Mouse (Mus musculus) embryonic facial prominence, embryonic 13.5 days (tissue): ENCODE measurements around the gene Kcna10. TPM values are rescaled to one million over a fixed set of nuclear protein-coding genes. Genes with fewer than 3 reads are reported as not detected.

Experiments
- ATAC-seq: fragments of 200-750 bp; cut with Nextera tagmentation; 2 replicates; pipeline ENCODE4 v1.8.0; 2017; ENCODE audit warnings: low read depth; ENCODE audit not compliant: insufficient number of reproducible peaks, insufficient read depth, low FRiP score, low TSS enrichment
- H3K27ac ChIP-seq: fragments of 300-500 bp; sonication (generic); 2 replicates; pipeline ENCODE4 v1.5.1; 2015; ENCODE audit warnings: moderate library complexity, mild to moderate bottlenecking, inconsistent platforms
- H3K27me3 ChIP-seq: fragments of 300-500 bp; sonication (generic); 2 replicates; pipeline ENCODE4 v1.6.1; 2015; ENCODE audit warnings: mild to moderate bottlenecking, inconsistent platforms
- H3K36me3 ChIP-seq: fragments of 300-500 bp; sonication (generic); 2 replicates; pipeline ENCODE4 v1.6.1; 2015; ENCODE audit warnings: mild to moderate bottlenecking, inconsistent platforms
- H3K4me1 ChIP-seq: fragments of 300-500 bp; sonication (generic); 2 replicates; pipeline ENCODE4 v1.6.1; 2015; ENCODE audit warnings: inconsistent platforms
- H3K4me2 ChIP-seq: fragments of 300-500 bp; sonication (generic); 2 replicates; pipeline ENCODE4 v1.6.1; 2015; ENCODE audit warnings: moderate library complexity, mild to moderate bottlenecking, inconsistent platforms
- H3K4me3 ChIP-seq: fragments of 300-500 bp; sonication (generic); 2 replicates; pipeline ENCODE4 v1.5.1; 2015; ENCODE audit warnings: mild to moderate bottlenecking, inconsistent platforms
- H3K9ac ChIP-seq: fragments of 300-500 bp; sonication (generic); 2 replicates; pipeline ENCODE4 v1.6.1; 2015; ENCODE audit warnings: mild to moderate bottlenecking, inconsistent platforms
- H3K9me3 ChIP-seq: fragments of 300-500 bp; sonication (generic); 2 replicates; pipeline ENCODE4 v1.6.1; 2016; ENCODE audit warnings: inconsistent platforms
- WGBS: fragments of 180-500 bp; shearing (Covaris S2); methylation state at CpG from one replicate; pipeline ENCODE4 v1.1.7; 2015; ENCODE audit warnings: mixed read lengths; 5-methylcytosine and 5-hydroxymethylcytosine counted together
- polyA plus RNA-seq: library from polyadenylated mRNA; unstranded; fragments of >200 nt; fragmentation: Nextera tagmentation; extraction: Ambion mirVana; gene quantifications from 2 replicates; pipeline ENCODE4 v1.2.1, GENCODE M21; 2015

Gene Kcna10
- polyA plus RNA-seq: not detected in 2 replicates

- H3K4me1 ChIP-seq: no peaks in the 10 kb centered on the region
- no peaks in the 10 kb centered on the region for H3K9me3 ChIP-seq
- no peak within 1 kb of the TSS for H3K4me2 ChIP-seq
- ATAC-seq: no peak
- H3K9ac ChIP-seq: no peak within 1 kb of the TSS
- no peaks in the 10 kb centered on the region for H3K36me3 ChIP-seq
- H3K27me3 ChIP-seq: no peaks in the 10 kb centered on the region; the same call in 1 of the 2 replicates
- WGBS: 72% methylated on average over 1 of the region's 1 CpGs
- H3K27ac ChIP-seq: no peak within 1 kb of the TSS
- H3K4me3 ChIP-seq: no peak within 1 kb of the TSS
Observed at GRCm38 (mm10) chr3:107182756-107183155, at the start of gene Kcna10. Kcna10 (plus strand) TSS chr3:107183056.

- WGBS: 82% methylated on average over 3 of the region's 3 CpGs
- ATAC-seq: no peak
Observed at GRCm38 (mm10) chr3:107134457-107134856, 48.4 kb upstream of the Kcna10 start.

GRCm38 (mm10) chr3:107147126-107147525 is 35.7 kb upstream of the Kcna10 start:
- Histone ChIP-seq H3K9ac (no peak overlapping the region), H3K27me3 (no peaks in the 10 kb centered on the region), H3K4me2 (no peak overlapping the region), H3K27ac (no peak overlapping the region), H3K4me1 (no peaks in the 10 kb centered on the region), H3K4me3 (no peak overlapping the region), H3K9me3 (no peaks in the 10 kb centered on the region), H3K36me3 (no peaks in the 10 kb centered on the region)
- ATAC-seq: no peak
- 72% methylated on average over 7 of the region's 7 CpGs for WGBS

More at GRCm38 (mm10) chr3:107134457-107134856, 48.4 kb upstream of the Kcna10 start:
- Histone ChIP-seq H3K4me3 (no peak overlapping the region), H3K9me3 (no peaks in the 10 kb centered on the region), H3K27me3 (no peaks in the 10 kb centered on the region), H3K4me1 (no peaks in the 10 kb centered on the region), H3K27ac (no peak overlapping the region), H3K36me3 (no peaks in the 10 kb centered on the region), H3K4me2 (no peak overlapping the region), H3K9ac (no peak overlapping the region)

GRCm38 (mm10) chr3:107149006-107149405 is 33.9 kb upstream of the Kcna10 start:
- no peak overlapping the region for H3K4me2 ChIP-seq
- 72% methylated on average over 3 of the region's 3 CpGs for WGBS
- H3K4me3 ChIP-seq: no peak overlapping the region
- no peaks in the 10 kb centered on the region for H3K4me1 ChIP-seq
- no peaks in the 10 kb centered on the region for H3K36me3 ChIP-seq
- H3K9ac ChIP-seq: no peak overlapping the region
- no peaks in the 10 kb centered on the region for H3K27me3 ChIP-seq
- H3K9me3 ChIP-seq: no peaks in the 10 kb centered on the region
- no peak overlapping the region for H3K27ac ChIP-seq
- ATAC-seq: no peak

GRCm38 (mm10) chr3:107150469-107150868 is 32.4 kb upstream of the Kcna10 start:
- H3K9ac ChIP-seq: no peak overlapping the region
- no peak overlapping the region for H3K27ac ChIP-seq
- no peak overlapping the region for H3K4me2 ChIP-seq
- H3K27me3 ChIP-seq: no peaks in the 10 kb centered on the region
- no peaks in the 10 kb centered on the region for H3K9me3 ChIP-seq
- WGBS: 42% methylated on average over 3 of the region's 3 CpGs
- no peak overlapping the region for H3K4me3 ChIP-seq
- H3K36me3 ChIP-seq: no peaks in the 10 kb centered on the region
- ATAC-seq: no peak
- no peaks in the 10 kb centered on the region for H3K4me1 ChIP-seq

GRCm38 (mm10) chr3:107150872-107151540 is 31.9 kb upstream of the Kcna10 start:
- no peaks in the 10 kb centered on the region for H3K36me3 ChIP-seq
- H3K9ac ChIP-seq: no peak overlapping the region
- H3K9me3 ChIP-seq: no peaks in the 10 kb centered on the region
- no peak for ATAC-seq
- H3K4me1 ChIP-seq: no peaks in the 10 kb centered on the region
- no peak overlapping the region for H3K4me2 ChIP-seq
- H3K4me3 ChIP-seq: no peak overlapping the region
- 48% methylated on average over 7 of the region's 7 CpGs for WGBS
- H3K27me3 ChIP-seq: no peaks in the 10 kb centered on the region
- no peak overlapping the region for H3K27ac ChIP-seq

GRCm38 (mm10) chr3:107153772-107154655 is 28.8 kb upstream of the Kcna10 start:
- Histone ChIP-seq H3K27me3 (peaks cover 3% of the 10 kb centered on the region), H3K4me2 (no peak overlapping the region), H3K4me1 (no peaks in the 10 kb centered on the region), H3K9ac (no peak overlapping the region), H3K4me3 (no peak overlapping the region), H3K27ac (no peak overlapping the region), H3K36me3 (no peaks in the 10 kb centered on the region), H3K9me3 (no peaks in the 10 kb centered on the region)
- ATAC-seq: no peak
- WGBS: 85% methylated on average over 11 of the region's 11 CpGs

GRCm38 (mm10) chr3:107158856-107159255 is 24.0 kb upstream of the Kcna10 start:
- ATAC-seq: no peak
- H3K27ac ChIP-seq: no peak overlapping the region
- H3K9me3 ChIP-seq: no peaks in the 10 kb centered on the region
- WGBS: 88% methylated on average over 7 of the region's 7 CpGs
- H3K27me3 ChIP-seq: peaks cover 31% of the 10 kb centered on the region
- H3K36me3 ChIP-seq: no peaks in the 10 kb centered on the region
- H3K4me3 ChIP-seq: no peak overlapping the region
- H3K9ac ChIP-seq: no peak overlapping the region
- peaks cover 8% of the 10 kb centered on the region; the same call in 1 of the 2 replicates for H3K4me1 ChIP-seq
- H3K4me2 ChIP-seq: no peak overlapping the region

- WGBS: 52% methylated on average over 3 of the region's 3 CpGs
- H3K9me3 ChIP-seq: no peaks in the 10 kb centered on the region
- H3K4me3 ChIP-seq: no peak overlapping the region
- peaks cover 8% of the 10 kb centered on the region; the same call in 1 of the 2 replicates for H3K4me1 ChIP-seq
- peak overlapping the region; percentile 57 for H3K4me2 ChIP-seq
- no peak for ATAC-seq
- H3K27ac ChIP-seq: no peak overlapping the region
- no peaks in the 10 kb centered on the region for H3K36me3 ChIP-seq
- H3K27me3 ChIP-seq: peaks cover 31% of the 10 kb centered on the region
- H3K9ac ChIP-seq: no peak overlapping the region
Observed at GRCm38 (mm10) chr3:107159418-107159817, 23.4 kb upstream of the Kcna10 start.

GRCm38 (mm10) chr3:107159859-107160324 is 23.0 kb upstream of the Kcna10 start:
- Histone ChIP-seq H3K4me2 (peak overlapping the region; percentile 57), H3K4me3 (peak overlapping the region; percentile 25), H3K36me3 (no peaks in the 10 kb centered on the region), H3K27me3 (peaks cover 31% of the 10 kb centered on the region), H3K27ac (no peak overlapping the region), H3K4me1 (peaks cover 8% of the 10 kb centered on the region; the same call in 1 of the 2 replicates), H3K9ac (peak overlapping the region; percentile 47; the same call in 1 of the 2 replicates), H3K9me3 (no peaks in the 10 kb centered on the region)
- ATAC-seq: no peak
- 3% methylated on average over 17 of the region's 17 CpGs for WGBS

- ATAC-seq: no peak
- H3K9me3 ChIP-seq: no peaks in the 10 kb centered on the region
- WGBS: 84% methylated on average over 2 of the region's 2 CpGs
- H3K36me3 ChIP-seq: no peaks in the 10 kb centered on the region
- H3K9ac ChIP-seq: no peak overlapping the region
- no peak overlapping the region for H3K4me3 ChIP-seq
- H3K4me2 ChIP-seq: no peak overlapping the region
- H3K4me1 ChIP-seq: peaks cover 8% of the 10 kb centered on the region; the same call in 1 of the 2 replicates
- no peak overlapping the region for H3K27ac ChIP-seq
- peaks cover 31% of the 10 kb centered on the region for H3K27me3 ChIP-seq
Observed at GRCm38 (mm10) chr3:107162741-107163140, 20.1 kb upstream of the Kcna10 start.
